18 mouse cellular contexts compared by ENCODE assay signal in the genomic region with DNA sequence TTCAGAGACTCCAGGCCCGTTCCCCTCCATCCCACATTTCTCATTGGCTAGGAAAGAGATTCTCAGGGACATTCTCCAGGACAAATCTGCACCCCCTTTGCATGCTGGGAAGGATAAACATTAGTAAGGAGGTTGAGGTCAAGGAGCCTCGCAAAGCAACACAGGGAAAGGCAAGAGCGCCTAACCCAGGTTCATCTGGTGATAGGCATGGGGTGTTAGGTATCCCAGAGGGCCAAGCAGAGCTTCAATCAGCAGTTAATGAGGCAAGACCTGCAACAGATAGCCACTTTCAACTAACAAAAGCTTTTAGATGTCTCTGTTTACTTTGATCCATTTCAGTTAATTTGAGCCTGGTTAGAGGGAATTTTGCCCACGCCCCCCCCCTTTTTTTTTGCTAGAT.
DNase-seq lines count a peak whose midpoint lies in the region; ATAC-seq and TF ChIP-seq lines count a peak whose summit lies in the region.
"Had no signal": no experiment of that assay in that cellular context is flagged by ENCODE, and none has a peak within 500 bp of the region (broad histone marks: within the 10 kb centered on the region; RNA-seq: fewer than 3 reads in every experiment).

No protein-coding gene starts in this region.

- H3K27me3 ChIP-seq in kidney, embryonic 14.5 days (ENCODE audit: control insufficient read depth, insufficient read depth, low read length) = no peaks in the 10 kb centered on the region
- no peaks in the 10 kb centered on the region; the same call in 1 of the 2 replicates for H3K27me3 ChIP-seq in liver, embryonic 12.5 days (replicated peaks)
- no peaks in the 10 kb centered on the region for H3K27me3 ChIP-seq in liver, postnatal 0 days (ENCODE audit: insufficient read depth, low read length)
- peaks cover 6% of the 10 kb centered on the region; the same call in 1 of the 2 replicates for H3K27me3 ChIP-seq in limb, embryonic 10.5 days (ENCODE audit: low read depth, poor library complexity, severe bottlenecking)
- no peaks in the 10 kb centered on the region for H3K27me3 ChIP-seq in stomach, postnatal 0 days (ENCODE audit: control insufficient read depth, insufficient read depth, low read length)
- H3K27me3 ChIP-seq: embryonic facial prominence, embryonic 15.5 days; forebrain, embryonic 15.5 days; heart, embryonic 15.5 days; hindbrain, embryonic 15.5 days had no signal

- peaks cover 3% of the 10 kb centered on the region; the same call in 1 of the 2 replicates for H3K4me1 ChIP-seq in kidney, embryonic 14.5 days (ENCODE audit: control insufficient read depth, insufficient read depth, low read length)
- H3K4me1 ChIP-seq in liver, embryonic 12.5 days = peaks cover 60% of the 10 kb centered on the region
- H3K4me1 ChIP-seq in liver, postnatal 0 days (ENCODE audit: insufficient read depth) = peaks cover 10% of the 10 kb centered on the region; the same call in 1 of the 2 replicates
- peaks cover 43% of the 10 kb centered on the region for H3K4me1 ChIP-seq in limb, embryonic 10.5 days
- H3K4me1 ChIP-seq in stomach, postnatal 0 days (replicated peaks; ENCODE audit: control insufficient read depth, insufficient read depth) = no peaks in the 10 kb centered on the region
- H3K4me1 ChIP-seq: forebrain, embryonic 15.5 days; hindbrain, embryonic 15.5 days had no signal

- no peak overlapping the region for H3K4me2 ChIP-seq in kidney, embryonic 14.5 days (replicated peaks; ENCODE audit: low read depth, low read length)
- H3K4me2 ChIP-seq in liver, embryonic 12.5 days = no peak overlapping the region
- H3K4me2 ChIP-seq in liver, postnatal 0 days (ENCODE audit: low read depth, low read length) = no peak overlapping the region
- H3K4me2 ChIP-seq in stomach, postnatal 0 days (replicated peaks; ENCODE audit: low read depth) = no peak overlapping the region
- H3K4me2 ChIP-seq: embryonic facial prominence, embryonic 15.5 days; forebrain, embryonic 15.5 days; heart, embryonic 11.5 days; heart, embryonic 15.5 days; hindbrain, embryonic 15.5 days had no signal

- DNase-seq in kidney, adult 8-10 months = no peak
- no peak for DNase-seq in liver, postnatal 0 days
- no peak for DNase-seq in limb, embryonic 10.5 days (ENCODE audit: low spot score)
- no peak for DNase-seq in stomach, postnatal 0 days (ENCODE audit: low spot score)
- DNase-seq: adrenal gland, adult 8-10 months; adrenal gland, postnatal 36 days; cerebellum, adult 2 months; cerebellum, postnatal 10 days; gastrocnemius, postnatal 36 days; heart, adult 18-20 months; heart, postnatal 14 days had no signal

- no peak for TF ChIP-seq EP300 in liver, postnatal 0 days (IDR thresholded peaks at IDR 0.05; ENCODE audit: low read depth)
- TF ChIP-seq EP300 in stomach, postnatal 0 days (optimal IDR thresholded peaks at IDR 0.05) = no peak

- ATAC-seq in kidney, embryonic 14.5 days (ENCODE audit: low FRiP score, low TSS enrichment) = peak; percentile 91
- ATAC-seq in liver, embryonic 12.5 days = no peak
- ATAC-seq in liver, postnatal 0 days = no peak
- no peak for ATAC-seq in stomach, postnatal 0 days (ENCODE audit: low FRiP score, low TSS enrichment)
- ATAC-seq: forebrain, embryonic 15.5 days had no signal

- no peak overlapping the region for H3K27ac ChIP-seq in kidney, embryonic 14.5 days (ENCODE audit: low read depth, low read length)
- 0 out of 2 replicates have a peak overlapping the region, but pooled peaks have one; percentile 7 for H3K27ac ChIP-seq in liver, embryonic 12.5 days
- no peak overlapping the region for H3K27ac ChIP-seq in liver, postnatal 0 days (ENCODE audit: low read depth)
- peak overlapping the region; percentile 58 for H3K27ac ChIP-seq in limb, embryonic 10.5 days
- H3K27ac ChIP-seq in stomach, postnatal 0 days (replicated peaks) = no peak overlapping the region
- H3K27ac ChIP-seq: embryonic facial prominence, embryonic 15.5 days; forebrain, embryonic 15.5 days; heart, embryonic 15.5 days; hindbrain, embryonic 15.5 days had no signal

- H3K4me3 ChIP-seq in kidney, embryonic 14.5 days (ENCODE audit: low read length) = no peak overlapping the region
- H3K4me3 ChIP-seq in liver, embryonic 12.5 days = no peak overlapping the region
- no peak overlapping the region for H3K4me3 ChIP-seq in liver, postnatal 0 days (ENCODE audit: low read depth, low read length)
- H3K4me3 ChIP-seq in limb, embryonic 10.5 days = no peak overlapping the region
- no peak overlapping the region for H3K4me3 ChIP-seq in stomach, postnatal 0 days (ENCODE audit: low read depth, low read length)
- H3K4me3 ChIP-seq: embryonic facial prominence, embryonic 15.5 days; forebrain, embryonic 15.5 days; heart, embryonic 15.5 days; hindbrain, embryonic 15.5 days had no signal

- no peaks in the 10 kb centered on the region for H3K9me3 ChIP-seq in kidney, embryonic 14.5 days (ENCODE audit: control insufficient read depth, low read length)
- no peaks in the 10 kb centered on the region for H3K9me3 ChIP-seq in liver, embryonic 12.5 days (replicated peaks)
- H3K9me3 ChIP-seq in liver, postnatal 0 days (ENCODE audit: low read length) = no peaks in the 10 kb centered on the region
- H3K9me3 ChIP-seq in limb, embryonic 10.5 days (replicated peaks) = no peaks in the 10 kb centered on the region
- H3K9me3 ChIP-seq in stomach, postnatal 0 days (ENCODE audit: control insufficient read depth, low read length) = no peaks in the 10 kb centered on the region
- H3K9me3 ChIP-seq: embryonic facial prominence, embryonic 15.5 days; forebrain, embryonic 15.5 days; heart, embryonic 15.5 days; hindbrain, embryonic 15.5 days had no signal

- WGBS in kidney, embryonic 14.5 days = 26% methylated on average over 4 of the region's 4 CpGs
- 74% methylated on average over 4 of the region's 4 CpGs for WGBS in liver, embryonic 12.5 days (ENCODE audit: insufficient replicate concordance)
- 76% methylated on average over 4 of the region's 4 CpGs for WGBS in liver, postnatal 0 days (ENCODE audit: insufficient replicate concordance)
- 32% methylated on average over 4 of the region's 4 CpGs for WGBS in limb, embryonic 10.5 days
- WGBS in stomach, postnatal 0 days = 76% methylated on average over 4 of the region's 4 CpGs

- TF ChIP-seq CTCF in liver, postnatal 0 days (IDR thresholded peaks at IDR 0.05; ENCODE audit: low read depth) = no peak
- TF ChIP-seq CTCF in stomach, postnatal 0 days (IDR thresholded peaks at IDR 0.05; ENCODE audit: low read depth) = no peak

- no peak overlapping the region for H3K9ac ChIP-seq in kidney, embryonic 14.5 days (ENCODE audit: low read depth, low read length)
- no peak overlapping the region for H3K9ac ChIP-seq in liver, embryonic 12.5 days
- no peak overlapping the region for H3K9ac ChIP-seq in liver, postnatal 0 days (replicated peaks)
- H3K9ac ChIP-seq in stomach, postnatal 0 days (ENCODE audit: low read length) = no peak overlapping the region
- H3K9ac ChIP-seq: embryonic facial prominence, embryonic 15.5 days; forebrain, embryonic 15.5 days; heart, embryonic 15.5 days; hindbrain, embryonic 15.5 days had no signal

- H3K36me3 ChIP-seq in kidney, embryonic 14.5 days (ENCODE audit: control insufficient read depth, insufficient read depth, low read length) = no peaks in the 10 kb centered on the region
- H3K36me3 ChIP-seq in liver, embryonic 12.5 days = no peaks in the 10 kb centered on the region
- H3K36me3 ChIP-seq in liver, postnatal 0 days (replicated peaks; ENCODE audit: insufficient read depth, low read length) = no peaks in the 10 kb centered on the region
- no peaks in the 10 kb centered on the region for H3K36me3 ChIP-seq in limb, embryonic 10.5 days
- H3K36me3 ChIP-seq in stomach, postnatal 0 days (ENCODE audit: control insufficient read depth, insufficient read depth, low read length) = no peaks in the 10 kb centered on the region
- H3K36me3 ChIP-seq: embryonic facial prominence, embryonic 15.5 days; forebrain, embryonic 15.5 days; heart, embryonic 15.5 days; hindbrain, embryonic 15.5 days had no signal

Comparison
In these comparisons a context has a peak if more than half of its experiments do, and no peak if none do; other contexts are left out.
1. H3K27ac ChIP-seq: peak in liver, embryonic 12.5 days (single experiment) and limb, embryonic 10.5 days (single experiment); none in kidney, embryonic 14.5 days (single experiment), liver, postnatal 0 days (single experiment) and stomach, postnatal 0 days (single experiment).